9 mouse cellular contexts compared by ENCODE assay signal in genomic region chr5:111725195-111725920, GRCm38 (mm10). TPM values are rescaled to one million over a fixed set of nuclear protein-coding genes. Genes with fewer than 3 reads are reported as not detected.
DNase-seq lines count a peak whose midpoint lies in the region; ATAC-seq lines count a peak whose summit lies in the region.
"Had no signal": no experiment of that assay in that cellular context is flagged by ENCODE, and none has a peak within 500 bp of the region (broad histone marks: within the 10 kb centered on the region; RNA-seq: fewer than 3 reads in every experiment).

No protein-coding gene starts in this region.

- no peak overlapping the region for H3K9ac ChIP-seq in hindbrain, embryonic 11.5 days (ENCODE audit: low read depth, low read length)
- H3K9ac ChIP-seq in midbrain, embryonic 11.5 days (ENCODE audit: low read length) = no peak overlapping the region
- no peak overlapping the region for H3K9ac ChIP-seq in liver, embryonic 11.5 days (ENCODE audit: low read depth, low read length)
- H3K9ac ChIP-seq: liver, postnatal 0 days had no signal

- ATAC-seq in hindbrain, embryonic 11.5 days (ENCODE audit: low FRiP score) = peak; percentile 55
- 0 out of 2 replicates have a peak, but pooled peaks have one; percentile 28 for ATAC-seq in midbrain, embryonic 11.5 days (ENCODE audit: low FRiP score)
- no peak for ATAC-seq in liver, embryonic 11.5 days (replicated peaks; ENCODE audit: low FRiP score)
- ATAC-seq: liver, postnatal 0 days had no signal

- H3K36me3 ChIP-seq in forebrain, embryonic 10.5 days (replicated peaks) = no peaks in the 10 kb centered on the region
- no peaks in the 10 kb centered on the region for H3K36me3 ChIP-seq in hindbrain, embryonic 11.5 days (ENCODE audit: control insufficient read depth, insufficient read depth, low read length)
- no peaks in the 10 kb centered on the region for H3K36me3 ChIP-seq in midbrain, embryonic 11.5 days (ENCODE audit: control insufficient read depth, insufficient read depth, low read length)
- H3K36me3 ChIP-seq in liver, embryonic 11.5 days (ENCODE audit: control insufficient read depth, insufficient read depth, low read length) = no peaks in the 10 kb centered on the region

- peak overlapping the region; percentile 64 for H3K27ac ChIP-seq in forebrain, embryonic 10.5 days
- peak overlapping the region; percentile 61 for H3K27ac ChIP-seq in hindbrain, embryonic 11.5 days (ENCODE audit: low read depth, low read length)
- H3K27ac ChIP-seq in midbrain, embryonic 11.5 days (ENCODE audit: low read depth, low read length) = no peak overlapping the region; the same call in 1 of the 2 replicates
- H3K27ac ChIP-seq in liver, embryonic 11.5 days (ENCODE audit: low read depth, low read length) = no peak overlapping the region

- H3K9me3 ChIP-seq in forebrain, embryonic 10.5 days = peaks cover 4% of the 10 kb centered on the region; the same call in 1 of the 2 replicates
- H3K9me3 ChIP-seq in hindbrain, embryonic 11.5 days (ENCODE audit: control insufficient read depth, low read length) = no peaks in the 10 kb centered on the region
- H3K9me3 ChIP-seq in midbrain, embryonic 11.5 days (ENCODE audit: control insufficient read depth, low read length) = no peaks in the 10 kb centered on the region
- no peaks in the 10 kb centered on the region for H3K9me3 ChIP-seq in liver, embryonic 11.5 days (ENCODE audit: control insufficient read depth, low read length)

- no peak overlapping the region for H3K4me2 ChIP-seq in hindbrain, embryonic 11.5 days (replicated peaks; ENCODE audit: low read depth, low read length)
- no peak overlapping the region for H3K4me2 ChIP-seq in midbrain, embryonic 11.5 days
- no peak overlapping the region for H3K4me2 ChIP-seq in liver, embryonic 11.5 days

- DNase-seq in heart, adult 11 months = peak; percentile 94
- no peak for DNase-seq in heart, adult 9 months (ENCODE audit: low spot score in 2 of 2)
- no peak for DNase-seq in forebrain, embryonic 10.5 days (ENCODE audit: extremely low spot score, low spot score)
- peak; percentile 26 for DNase-seq in hindbrain, embryonic 11.5 days (ENCODE audit: low spot score)
- no peak for DNase-seq in midbrain, embryonic 11.5 days (ENCODE audit: low spot score, missing footprints)
- no peak for DNase-seq in urinary bladder, adult 2 months (ENCODE audit: low spot score)
- no peak for DNase-seq in right cerebral cortex, postnatal 14 days
- no peak for DNase-seq in liver, embryonic 11.5 days (ENCODE audit: low spot score)
- DNase-seq: liver, postnatal 0 days had no signal

- no peak overlapping the region for H3K4me3 ChIP-seq in forebrain, embryonic 10.5 days
- H3K4me3 ChIP-seq in hindbrain, embryonic 11.5 days (ENCODE audit: low read depth, low read length) = no peak overlapping the region
- H3K4me3 ChIP-seq in midbrain, embryonic 11.5 days (ENCODE audit: low read depth, low read length) = no peak overlapping the region
- H3K4me3 ChIP-seq in liver, embryonic 11.5 days (ENCODE audit: low read depth, low read length) = no peak overlapping the region

- H3K27me3 ChIP-seq in forebrain, embryonic 10.5 days (ENCODE audit: poor library complexity, severe bottlenecking) = peaks cover 40% of the 10 kb centered on the region
- no peaks in the 10 kb centered on the region for H3K27me3 ChIP-seq in hindbrain, embryonic 11.5 days (ENCODE audit: control insufficient read depth, insufficient read depth, low read length)
- peaks cover 2% of the 10 kb centered on the region; the same call in 1 of the 2 replicates for H3K27me3 ChIP-seq in midbrain, embryonic 11.5 days (ENCODE audit: control insufficient read depth, insufficient read depth, low read length)
- H3K27me3 ChIP-seq in liver, embryonic 11.5 days (replicated peaks; ENCODE audit: control insufficient read depth, insufficient read depth, low read length) = no peaks in the 10 kb centered on the region

- 68% methylated on average over 22 of the region's 22 CpGs for WGBS in forebrain, embryonic 10.5 days
- 46% methylated on average over 22 of the region's 22 CpGs for WGBS in hindbrain, embryonic 11.5 days
- WGBS in midbrain, embryonic 11.5 days = 58% methylated on average over 22 of the region's 22 CpGs
- WGBS in liver, embryonic 11.5 days = 65% methylated on average over 22 of the region's 22 CpGs

- H3K4me1 ChIP-seq in forebrain, embryonic 10.5 days = peaks cover 38% of the 10 kb centered on the region
- peaks cover 4% of the 10 kb centered on the region for H3K4me1 ChIP-seq in hindbrain, embryonic 11.5 days (replicated peaks; ENCODE audit: control insufficient read depth, insufficient read depth, low read length)
- peaks cover 14% of the 10 kb centered on the region for H3K4me1 ChIP-seq in midbrain, embryonic 11.5 days (ENCODE audit: control insufficient read depth, insufficient read depth, low read length)
- no peaks in the 10 kb centered on the region for H3K4me1 ChIP-seq in liver, embryonic 11.5 days (replicated peaks; ENCODE audit: control insufficient read depth, insufficient read depth, low read length)

RNA-seq across cellular contexts. Expression of gene Gm26897, which starts 8.4 kb away (rescaled TPM):
- not detected in 2 replicates for polyA plus RNA-seq in forebrain, embryonic 10.5 days (2016; fragmentation: Nextera tagmentation; extraction: Ambion mirVana)
- not detected in 2 replicates for polyA plus RNA-seq in hindbrain, embryonic 11.5 days (2014; fragmentation: Nextera tagmentation; extraction: Ambion mirVana)
- polyA plus RNA-seq in midbrain, embryonic 11.5 days (2014; fragmentation: Nextera tagmentation; extraction: Ambion mirVana) = not detected in 2 replicates
- not detected in 2 replicates for polyA plus RNA-seq in urinary bladder, adult 2 months (2012; rRNA removed)
- not detected in 2 replicates for polyA plus RNA-seq in liver, embryonic 11.5 days (2014; fragmentation: Nextera tagmentation; extraction: Ambion mirVana)
- polyA plus RNA-seq: liver, postnatal 0 days had no signal

Comparison
In these comparisons a context has a peak if more than half of its experiments do, and no peak if none do; other contexts are left out.
1. DNase-seq: peak in heart, adult 11 months (single experiment) and hindbrain, embryonic 11.5 days (single experiment); none in heart, adult 9 months (0 of 2), forebrain, embryonic 10.5 days (single experiment), midbrain, embryonic 11.5 days (single experiment), urinary bladder, adult 2 months (single experiment), right cerebral cortex, postnatal 14 days (single experiment) and liver, embryonic 11.5 days (single experiment).
2. H3K27ac ChIP-seq: peak in forebrain, embryonic 10.5 days (single experiment) and hindbrain, embryonic 11.5 days (single experiment); none in midbrain, embryonic 11.5 days (single experiment) and liver, embryonic 11.5 days (single experiment).